Mouse (Mus musculus) midbrain, embryonic 15.5 days (tissue): ENCODE data around the gene Gmds. TPM values are rescaled to one million over a fixed set of nuclear protein-coding genes. Genes with fewer than 3 reads are reported as not detected.

Experiments used
- ATAC-seq: fragments of 200-750 bp; cut with Nextera tagmentation; replicated peaks from 2 replicates; pipeline ENCODE4 v1.8.0; 2017; ENCODE audit warnings: moderate TSS enrichment
- H3K27ac ChIP-seq: fragments of 300-500 bp; sonication (generic); 2 replicates; pipeline ENCODE4 v1.5.1; 2015; ENCODE audit warnings: mild to moderate bottlenecking, inconsistent platforms
- H3K27me3 ChIP-seq: fragments of 300-500 bp; sonication (generic); replicated peaks from 2 replicates; pipeline ENCODE4 v1.6.1; 2015; ENCODE audit warnings: inconsistent platforms
- H3K36me3 ChIP-seq: fragments of 300-500 bp; sonication (generic); replicated peaks from 2 replicates; pipeline ENCODE4 v1.6.1; 2015; ENCODE audit warnings: inconsistent platforms
- H3K4me1 ChIP-seq: fragments of 300-500 bp; sonication (generic); 2 replicates; pipeline ENCODE4 v1.6.1; 2015; ENCODE audit warnings: inconsistent platforms
- H3K4me2 ChIP-seq: fragments of 300-500 bp; sonication (generic); 2 replicates; pipeline ENCODE4 v1.6.1; 2015; ENCODE audit warnings: inconsistent platforms, mild to moderate bottlenecking, moderate library complexity
- H3K4me3 ChIP-seq: fragments of 300-500 bp; sonication (generic); 2 replicates; pipeline ENCODE4 v1.5.1; 2015; ENCODE audit warnings: mild to moderate bottlenecking, inconsistent platforms
- H3K9ac ChIP-seq: fragments of 300-500 bp; sonication (generic); 2 replicates; pipeline ENCODE4 v1.6.1; 2015; ENCODE audit warnings: mild to moderate bottlenecking, inconsistent platforms
- H3K9me3 ChIP-seq: fragments of 300-500 bp; sonication (generic); 2 replicates; pipeline ENCODE4 v1.6.1; 2016; ENCODE audit warnings: inconsistent platforms
- WGBS: fragments of 180-500 bp; shearing (Covaris S2); methylation state at CpG from one replicate; pipeline ENCODE4 v1.1.7; 2015; ENCODE audit warnings: mixed read lengths; 5-methylcytosine and 5-hydroxymethylcytosine counted together
- polyA plus RNA-seq: library from polyadenylated mRNA; unstranded; fragments of >200 nt; fragmentation: Nextera tagmentation; extraction: Ambion mirVana; gene quantifications from 2 replicates; pipeline ENCODE4 v1.2.1, GENCODE M21; 2015

Gene Gmds
- polyA plus RNA-seq, 1 experiment from 2014 or later, result 35.6 TPM

DNA sequence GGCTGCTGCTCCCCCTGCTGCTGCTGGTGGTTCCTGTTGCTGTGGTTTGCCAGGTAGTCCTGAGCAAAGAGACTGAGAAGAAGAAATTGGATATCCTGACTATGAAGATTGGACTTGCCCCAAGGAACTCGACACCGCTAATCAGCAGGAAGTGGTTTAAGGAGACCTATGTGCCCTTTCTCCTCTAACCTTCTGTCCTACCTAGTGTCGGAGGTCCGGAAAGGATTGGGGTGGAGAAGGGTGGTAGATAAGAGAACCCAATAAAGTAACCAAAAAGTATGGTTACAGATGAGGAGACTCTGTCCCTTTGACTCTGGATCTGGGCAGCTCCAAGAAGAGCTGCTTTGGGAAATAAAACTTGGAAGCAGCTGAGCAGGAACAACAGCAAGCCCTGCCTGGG is 86.3 kb downstream of the Gmds start:
- ATAC-seq, result no peak
- H3K4me3 ChIP-seq, result no peak overlapping the region
- H3K9ac ChIP-seq, result no peak overlapping the region
- WGBS, result 82% methylated on average over 4 of the region's 4 CpGs
- H3K36me3 ChIP-seq, result no peaks in the 10 kb centered on the region
- no peaks in the 10 kb centered on the region for H3K27me3 ChIP-seq
- H3K27ac ChIP-seq, result no peak overlapping the region
- H3K4me1 ChIP-seq, result no peaks in the 10 kb centered on the region
- H3K9me3 ChIP-seq, result no peaks in the 10 kb centered on the region
- H3K4me2 ChIP-seq, result no peak overlapping the region

DNA sequence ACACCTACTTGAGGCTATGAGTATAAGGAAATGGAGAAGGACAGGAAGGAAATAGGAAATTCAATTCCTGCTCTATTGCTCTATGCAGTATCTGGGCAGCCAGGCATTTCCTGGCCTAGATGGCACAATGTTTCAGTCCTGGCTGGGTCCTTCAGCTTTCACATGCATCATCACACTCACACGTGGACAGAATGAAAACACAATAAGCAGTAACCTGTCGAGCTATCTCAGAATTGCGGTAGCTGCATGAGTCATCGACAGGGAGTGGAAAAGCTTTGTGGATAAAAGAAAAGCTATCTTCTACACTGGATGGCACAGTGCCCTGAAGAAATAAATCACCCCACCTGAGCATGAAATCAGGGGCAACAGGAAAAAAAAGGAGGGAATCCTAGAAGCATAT is 96.3 kb downstream of the Gmds start:
- H3K27ac ChIP-seq, result no peak overlapping the region
- H3K9ac ChIP-seq, result no peak overlapping the region
- no peak for ATAC-seq
- H3K4me2 ChIP-seq, result no peak overlapping the region
- WGBS, result 73% methylated on average over 4 of the region's 4 CpGs
- H3K4me1 ChIP-seq, result no peaks in the 10 kb centered on the region
- H3K27me3 ChIP-seq, result no peaks in the 10 kb centered on the region
- H3K36me3 ChIP-seq, result no peaks in the 10 kb centered on the region
- no peaks in the 10 kb centered on the region for H3K9me3 ChIP-seq
- no peak overlapping the region for H3K4me3 ChIP-seq

DNA sequence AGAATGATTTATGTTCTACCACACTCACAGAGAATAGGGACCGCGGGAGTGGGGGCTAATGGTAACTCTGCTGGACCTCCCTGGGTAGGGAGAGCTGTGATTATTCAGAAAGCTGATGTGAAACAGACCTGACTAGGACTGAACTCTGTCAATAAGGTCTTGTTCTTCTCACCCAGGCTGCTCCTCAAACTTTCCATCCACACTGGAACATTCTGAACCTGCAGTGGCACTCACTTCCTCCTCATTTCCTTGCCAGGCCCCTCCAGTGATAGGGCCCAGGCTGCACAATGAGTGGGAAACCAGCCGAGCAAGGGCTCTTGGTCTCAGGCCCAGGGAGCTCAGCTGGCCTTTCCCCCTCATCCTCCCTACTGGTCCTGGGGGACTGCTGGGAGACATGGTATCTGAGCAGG is 102.3 kb downstream of the Gmds start:
- H3K9me3 ChIP-seq, result no peaks in the 10 kb centered on the region
- no peak for ATAC-seq
- H3K27me3 ChIP-seq, result no peaks in the 10 kb centered on the region
- H3K27ac ChIP-seq, result no peak overlapping the region
- H3K9ac ChIP-seq, result no peak overlapping the region
- no peak overlapping the region for H3K4me3 ChIP-seq
- no peaks in the 10 kb centered on the region for H3K36me3 ChIP-seq
- no peaks in the 10 kb centered on the region for H3K4me1 ChIP-seq
- no peak overlapping the region for H3K4me2 ChIP-seq
- 71% methylated on average over 3 of the region's 3 CpGs for WGBS

DNA sequence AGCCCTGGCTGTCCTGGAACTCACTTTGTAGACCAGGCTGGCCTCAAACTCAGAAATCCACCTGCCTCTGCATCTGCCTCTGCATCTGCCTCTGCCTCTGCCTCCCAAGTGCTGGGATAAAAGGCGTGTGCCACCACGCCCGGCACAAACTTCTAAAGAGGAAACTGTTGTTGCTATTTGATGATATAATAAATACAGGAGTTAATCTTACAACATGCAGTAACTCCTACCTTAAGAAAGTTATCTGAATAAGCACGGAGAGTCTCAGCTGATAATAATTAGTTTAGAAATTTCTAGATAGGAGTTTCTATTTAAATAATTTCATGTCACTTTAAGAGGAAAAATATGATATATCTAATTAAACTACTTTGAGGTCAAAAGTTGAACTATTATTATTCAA is 103.5 kb downstream of the Gmds start:
- H3K36me3 ChIP-seq, result no peaks in the 10 kb centered on the region
- H3K27me3 ChIP-seq, result no peaks in the 10 kb centered on the region
- H3K4me1 ChIP-seq, result no peaks in the 10 kb centered on the region
- no peak overlapping the region for H3K4me3 ChIP-seq
- no peak overlapping the region for H3K4me2 ChIP-seq
- ATAC-seq, result no peak
- 96% methylated on average over 4 of the region's 4 CpGs for WGBS
- no peaks in the 10 kb centered on the region for H3K9me3 ChIP-seq
- no peak overlapping the region for H3K9ac ChIP-seq
- no peak overlapping the region for H3K27ac ChIP-seq

DNA sequence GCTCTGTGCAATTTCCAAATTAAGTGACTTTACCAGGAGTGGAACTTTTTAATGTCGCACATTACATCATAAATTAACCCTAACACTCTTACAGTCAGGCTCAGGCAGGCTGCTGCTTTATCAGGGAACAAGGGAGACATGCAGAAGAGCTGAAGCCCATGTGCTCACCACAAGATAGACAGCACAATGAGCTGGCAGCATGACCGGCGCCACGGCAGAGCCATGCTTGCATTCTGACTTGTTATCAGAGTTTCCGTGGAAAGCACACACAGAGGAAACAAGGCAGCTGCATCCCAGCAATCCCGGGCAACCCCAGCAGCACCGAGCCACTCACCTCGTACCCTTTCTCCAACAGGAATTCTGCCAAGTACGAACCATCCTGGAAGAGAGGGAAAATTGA is 104.5 kb downstream of the Gmds start:
- Histone ChIP-seq H3K36me3 (no peaks in the 10 kb centered on the region), H3K4me3 (no peak overlapping the region), H3K27ac (no peak overlapping the region), H3K4me2 (no peak overlapping the region), H3K9me3 (no peaks in the 10 kb centered on the region), H3K27me3 (no peaks in the 10 kb centered on the region), H3K9ac (no peak overlapping the region), H3K4me1 (no peaks in the 10 kb centered on the region)
- WGBS, result 81% methylated on average over 9 of the region's 9 CpGs
- no peak for ATAC-seq

DNA sequence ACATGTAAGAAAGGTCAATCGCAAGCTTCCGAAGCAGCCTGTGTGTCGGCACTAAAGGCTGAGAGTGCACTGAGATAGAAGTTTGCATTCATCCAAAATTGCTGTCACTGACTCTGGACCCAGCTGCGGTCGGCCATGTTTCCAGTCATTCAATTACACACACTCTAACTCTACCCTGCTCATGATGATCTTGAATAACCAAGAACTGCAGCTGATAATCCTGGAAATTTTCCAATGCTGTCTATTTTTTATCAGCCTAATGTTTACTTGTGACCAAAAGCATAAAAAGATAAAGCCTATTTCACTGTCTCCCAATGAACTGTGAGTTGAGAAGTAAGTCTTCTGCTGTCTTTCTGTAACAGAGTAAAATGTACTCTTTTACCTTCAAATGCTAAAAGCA is 106.1 kb downstream of the Gmds start:
- no peaks in the 10 kb centered on the region for H3K4me1 ChIP-seq
- no peaks in the 10 kb centered on the region for H3K9me3 ChIP-seq
- WGBS, result 93% methylated on average over 5 of the region's 5 CpGs
- no peak overlapping the region for H3K4me3 ChIP-seq
- no peak overlapping the region for H3K27ac ChIP-seq
- H3K27me3 ChIP-seq, result no peaks in the 10 kb centered on the region
- H3K4me2 ChIP-seq, result no peak overlapping the region
- no peak overlapping the region for H3K9ac ChIP-seq
- ATAC-seq, result no peak
- no peaks in the 10 kb centered on the region for H3K36me3 ChIP-seq

DNA sequence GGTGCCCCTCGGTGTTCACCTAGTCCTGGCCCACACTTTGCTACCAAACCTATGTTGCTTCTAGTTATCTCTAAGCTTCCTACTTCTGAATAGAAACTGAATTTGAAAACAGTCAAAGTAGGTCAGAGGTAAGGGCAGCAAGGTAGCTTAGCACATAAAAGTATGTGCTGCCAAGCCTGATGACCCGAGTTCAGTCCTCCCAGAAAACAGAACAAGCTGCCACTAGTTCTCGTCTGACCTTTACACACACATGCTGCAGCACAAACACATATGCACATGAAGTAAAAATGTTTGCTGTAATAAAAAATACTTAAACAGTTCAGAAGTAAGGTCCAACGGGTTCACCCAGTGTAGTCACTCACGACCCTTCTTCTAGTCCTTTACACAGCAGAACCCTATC is 106.6 kb downstream of the Gmds start:
- Histone ChIP-seq H3K27me3 (no peaks in the 10 kb centered on the region), H3K9ac (no peak overlapping the region), H3K4me2 (no peak overlapping the region), H3K9me3 (no peaks in the 10 kb centered on the region), H3K4me3 (no peak overlapping the region), H3K4me1 (no peaks in the 10 kb centered on the region), H3K27ac (no peak overlapping the region), H3K36me3 (no peaks in the 10 kb centered on the region)
- 90% methylated on average over 5 of the region's 5 CpGs for WGBS
- no peak for ATAC-seq

DNA sequence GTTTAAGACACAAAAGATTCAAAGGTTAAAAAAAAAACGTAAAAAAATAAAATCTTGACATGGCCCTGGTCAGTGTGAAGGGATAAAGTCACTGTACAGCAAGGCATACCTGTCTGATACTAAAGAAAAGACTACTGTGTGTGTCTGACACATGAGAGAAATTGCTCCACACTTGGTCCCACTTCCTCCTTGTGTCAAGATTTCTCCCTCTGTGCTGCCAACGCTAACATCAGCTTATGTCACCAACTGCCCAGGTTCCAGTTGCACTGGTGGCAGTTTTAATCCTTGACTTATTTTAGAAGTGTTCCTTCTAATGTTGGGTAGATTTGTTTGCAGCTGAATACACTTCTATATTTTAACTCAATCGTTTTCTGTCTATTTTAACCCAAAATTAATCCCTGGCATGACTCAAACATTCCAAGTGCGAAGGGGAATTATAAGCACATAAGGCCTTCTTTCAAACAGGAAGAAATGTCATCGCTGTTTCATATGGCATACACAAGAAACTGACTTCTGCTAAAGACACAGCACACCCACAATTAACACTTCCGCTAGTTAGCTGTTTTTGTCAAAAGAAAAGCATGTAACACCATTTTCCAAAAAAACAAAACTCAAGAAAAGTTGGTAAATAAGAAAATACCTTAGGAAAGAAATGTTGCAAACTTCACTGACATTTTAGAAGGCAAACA is 110.5 kb downstream of the Gmds start:
- H3K4me1 ChIP-seq, result no peaks in the 10 kb centered on the region
- no peaks in the 10 kb centered on the region for H3K27me3 ChIP-seq
- ATAC-seq, result no peak
- 84% methylated on average over 6 of the region's 6 CpGs for WGBS
- no peak overlapping the region for H3K27ac ChIP-seq
- no peak overlapping the region for H3K4me2 ChIP-seq
- no peaks in the 10 kb centered on the region for H3K36me3 ChIP-seq
- no peak overlapping the region for H3K9ac ChIP-seq
- H3K4me3 ChIP-seq, result no peak overlapping the region
- H3K9me3 ChIP-seq, result no peaks in the 10 kb centered on the region

DNA sequence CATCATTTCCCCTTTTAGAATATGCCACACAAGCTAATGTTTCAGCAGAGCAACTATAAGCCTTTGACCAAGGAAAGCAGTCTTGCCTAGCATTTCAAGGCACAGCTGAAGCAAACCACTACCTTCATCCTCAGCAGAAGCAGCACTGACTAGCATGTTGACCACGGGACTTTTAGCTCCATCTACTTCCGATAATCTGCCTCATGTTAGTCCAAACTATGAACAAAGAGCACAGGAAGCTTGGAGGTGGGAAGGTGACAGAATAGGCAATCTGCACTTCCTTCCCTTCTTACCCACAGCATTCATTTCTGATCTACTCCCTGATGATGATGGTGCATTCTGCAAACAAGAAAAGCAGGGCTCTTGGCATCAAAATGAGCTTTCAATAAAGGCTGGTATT is 120.9 kb downstream of the Gmds start:
- H3K27me3 ChIP-seq, result no peaks in the 10 kb centered on the region
- H3K4me1 ChIP-seq, result no peaks in the 10 kb centered on the region
- no peak overlapping the region for H3K4me2 ChIP-seq
- H3K27ac ChIP-seq, result no peak overlapping the region
- H3K9me3 ChIP-seq, result no peaks in the 10 kb centered on the region
- WGBS, result 85% methylated on average over 2 of the region's 2 CpGs
- H3K4me3 ChIP-seq, result no peak overlapping the region
- no peak overlapping the region for H3K9ac ChIP-seq
- ATAC-seq, result no peak
- no peaks in the 10 kb centered on the region for H3K36me3 ChIP-seq

DNA sequence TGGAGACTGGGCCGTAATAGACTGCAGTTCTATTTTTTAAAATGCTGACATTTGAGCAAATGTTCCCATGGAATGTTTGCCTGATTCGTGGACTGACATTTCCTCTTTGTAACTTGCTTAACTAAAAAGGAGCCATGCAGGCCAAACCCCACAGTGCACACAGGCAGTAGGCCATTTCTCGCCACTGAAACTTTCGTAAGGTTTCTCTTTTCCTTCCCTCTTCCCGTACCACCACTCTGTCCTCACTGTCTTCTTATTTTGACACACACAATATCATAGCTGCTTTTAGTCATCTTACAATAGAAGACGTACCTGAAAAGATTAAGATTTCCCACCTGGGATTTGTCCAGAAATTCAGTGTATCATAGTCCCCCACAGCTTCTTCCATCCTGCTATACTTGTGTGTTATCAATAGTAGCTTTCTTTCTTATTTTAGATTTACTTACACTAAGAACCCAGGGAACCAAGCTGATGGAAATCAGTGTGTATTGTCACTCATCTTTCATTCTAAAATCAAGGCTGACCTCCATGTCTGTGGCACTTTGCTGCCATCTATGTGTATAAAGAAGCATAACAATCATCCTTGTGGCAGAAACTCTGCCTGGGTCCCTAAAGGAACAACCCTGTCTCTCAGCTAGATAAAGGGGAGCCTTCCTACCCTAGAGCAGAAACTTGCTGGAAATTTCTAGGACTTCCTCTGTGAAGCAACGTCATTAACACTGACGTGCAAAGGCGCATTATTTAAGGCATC is 124.7 kb downstream of the Gmds start:
- no peak overlapping the region for H3K4me2 ChIP-seq
- no peak overlapping the region for H3K27ac ChIP-seq
- no peaks in the 10 kb centered on the region for H3K9me3 ChIP-seq
- no peaks in the 10 kb centered on the region for H3K27me3 ChIP-seq
- ATAC-seq, result peak; percentile 75
- H3K9ac ChIP-seq, result no peak overlapping the region
- 54% methylated on average over 9 of the region's 9 CpGs for WGBS
- H3K4me1 ChIP-seq, result no peaks in the 10 kb centered on the region
- no peaks in the 10 kb centered on the region for H3K36me3 ChIP-seq
- no peak overlapping the region for H3K4me3 ChIP-seq

DNA sequence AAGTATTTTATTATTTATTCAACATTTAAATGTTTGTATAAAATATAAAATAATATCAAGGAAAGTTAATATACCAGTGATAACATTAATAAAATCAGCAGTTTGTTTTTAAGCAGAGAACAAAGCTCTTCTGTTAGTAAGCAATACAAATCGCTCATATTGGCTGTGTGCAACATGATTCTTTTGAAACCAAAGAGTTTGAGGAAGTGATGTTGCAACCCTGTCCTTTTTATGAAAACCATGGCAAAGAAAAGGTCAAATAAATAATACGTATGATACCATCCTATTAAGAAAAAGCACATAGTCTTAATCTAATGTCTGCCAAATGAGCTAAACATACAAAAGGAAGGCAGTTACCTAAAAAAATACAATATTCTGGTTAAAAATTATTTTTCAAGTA is 126.4 kb downstream of the Gmds start:
- WGBS, result 83% methylated on average over 2 of the region's 2 CpGs
- ATAC-seq, result no peak
- H3K9ac ChIP-seq, result no peak overlapping the region
- H3K4me1 ChIP-seq, result no peaks in the 10 kb centered on the region
- H3K4me2 ChIP-seq, result no peak overlapping the region
- no peak overlapping the region for H3K4me3 ChIP-seq
- H3K27me3 ChIP-seq, result no peaks in the 10 kb centered on the region
- no peak overlapping the region for H3K27ac ChIP-seq
- no peaks in the 10 kb centered on the region for H3K9me3 ChIP-seq
- no peaks in the 10 kb centered on the region for H3K36me3 ChIP-seq

DNA sequence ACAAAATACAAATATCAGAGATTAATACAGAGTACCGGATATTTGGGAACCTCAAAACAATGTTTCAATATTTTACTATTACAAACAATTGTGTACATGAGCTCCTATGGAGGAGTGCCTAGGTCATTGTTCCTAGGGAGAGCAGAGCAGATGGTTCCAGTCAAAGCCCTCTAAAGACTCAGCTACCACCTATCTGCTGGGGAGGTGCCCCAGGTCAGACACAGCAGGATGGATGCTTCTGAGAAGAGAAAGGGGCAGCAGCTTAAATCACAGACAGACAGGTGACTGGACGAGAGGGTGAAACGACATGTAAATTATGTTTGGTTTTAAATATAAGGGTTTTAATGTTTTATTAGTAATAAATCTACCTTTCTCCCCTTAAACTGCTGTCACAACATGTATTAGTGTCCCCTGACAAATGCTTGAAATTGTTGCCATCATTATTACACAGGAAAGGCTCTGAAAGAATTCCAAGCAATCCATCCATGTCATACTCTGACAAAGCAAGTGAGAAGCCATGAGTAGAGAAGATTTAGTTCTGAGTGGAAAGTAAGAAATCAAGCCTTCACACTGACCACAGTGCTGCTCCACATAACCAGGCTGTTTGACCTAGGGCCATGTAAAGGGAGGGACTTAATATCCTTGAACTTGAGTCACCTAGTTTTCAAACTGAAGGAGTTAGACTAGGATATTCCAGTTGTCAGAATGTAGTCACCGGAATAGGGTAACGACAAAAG is 131.2 kb downstream of the Gmds start:
- no peaks in the 10 kb centered on the region for H3K36me3 ChIP-seq
- H3K4me2 ChIP-seq, result no peak overlapping the region
- no peak overlapping the region for H3K9ac ChIP-seq
- no peak for ATAC-seq
- WGBS, result 83% methylated on average over 5 of the region's 5 CpGs
- H3K27me3 ChIP-seq, result no peaks in the 10 kb centered on the region
- H3K9me3 ChIP-seq, result no peaks in the 10 kb centered on the region
- H3K27ac ChIP-seq, result no peak overlapping the region
- H3K4me1 ChIP-seq, result no peaks in the 10 kb centered on the region
- H3K4me3 ChIP-seq, result no peak overlapping the region
